Mouse (Mus musculus) right cerebral cortex, postnatal 10 days (tissue): ENCODE results near the gene Wnt11.

ENCODE experiments used
- DNase-seq, 2 experiments: peaks; one replicate each; pipeline ENCODE4 v3.0.0; 2021; ENCODE audit warnings: low spot score in 2 of 2

Wnt11 gene

DNA sequence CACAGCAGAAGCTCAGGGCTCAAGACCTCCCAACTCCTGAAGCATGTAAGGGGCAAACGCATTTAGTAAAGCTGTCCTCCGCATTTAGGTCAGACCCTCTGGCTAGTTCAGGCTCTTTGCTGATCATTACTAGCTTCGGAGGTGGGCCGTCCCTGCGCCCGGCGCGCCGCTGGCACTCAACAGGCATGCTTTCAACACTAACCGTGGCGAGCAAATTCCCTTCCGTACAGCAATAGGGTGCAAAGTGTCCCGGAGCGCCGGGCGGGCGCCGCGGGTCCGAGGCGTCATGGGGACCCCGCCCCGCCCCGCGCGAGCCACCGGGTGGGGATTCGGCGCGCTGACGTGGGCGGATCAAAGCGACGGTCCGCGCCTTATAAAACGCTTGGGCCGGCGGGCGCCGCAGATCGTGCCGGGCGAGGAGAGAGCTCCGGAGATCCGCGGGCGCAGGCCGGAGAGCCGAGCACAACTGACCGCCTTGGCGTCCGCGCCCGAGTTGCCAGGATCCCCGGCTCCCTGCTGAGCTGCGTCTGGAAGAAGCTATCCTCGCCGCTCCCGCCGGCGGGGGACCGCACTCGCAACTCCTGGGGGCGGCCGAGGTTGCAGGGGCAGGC is at the start of gene Wnt11:
Wnt11 (plus strand) TSS at position 402 of the 611 bp plus-strand sequence.
- peak in 1 of 2 experiments; percentile 40 for DNase-seq

DNA sequence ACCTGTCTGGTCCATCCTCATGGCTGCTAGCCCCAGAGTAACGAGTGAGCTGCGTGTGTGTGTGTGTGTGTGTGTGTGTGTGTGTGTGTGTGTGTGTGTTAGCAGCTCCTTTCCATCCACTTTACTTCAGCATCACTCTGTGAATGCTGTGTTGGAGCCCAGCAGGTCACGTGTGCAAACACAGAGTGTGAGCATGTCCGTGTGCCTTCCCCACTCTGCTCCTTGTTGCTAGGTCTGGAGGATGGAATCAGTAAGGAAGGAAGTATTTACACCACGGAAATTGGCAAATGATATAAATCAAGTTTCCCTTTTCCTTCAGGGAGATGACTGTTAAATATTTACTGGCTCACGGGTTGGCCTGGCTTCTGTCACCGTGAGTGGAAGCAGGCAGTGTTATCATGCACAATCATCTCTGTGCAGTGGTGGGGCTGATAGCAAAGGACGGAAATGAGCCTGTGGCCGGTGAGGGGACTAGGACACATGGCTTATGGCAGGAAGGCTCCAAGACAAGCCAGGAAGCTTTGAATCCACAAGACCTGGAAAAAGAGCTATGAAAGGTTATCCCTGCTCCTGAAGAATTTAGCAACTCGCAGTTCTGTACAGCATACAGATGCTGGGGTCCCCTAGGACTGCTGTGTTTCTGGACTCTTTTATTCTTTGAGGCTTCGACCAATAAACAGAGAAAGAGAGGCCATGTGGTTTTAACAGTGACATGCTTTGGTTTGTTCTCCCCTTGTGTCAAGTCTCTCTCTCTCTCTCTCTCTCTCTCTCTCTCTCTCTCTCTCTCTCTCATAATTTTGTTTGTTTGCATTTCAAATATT is 47.9 kb upstream of the Wnt11 start:
- DNase-seq = no peak

DNA sequence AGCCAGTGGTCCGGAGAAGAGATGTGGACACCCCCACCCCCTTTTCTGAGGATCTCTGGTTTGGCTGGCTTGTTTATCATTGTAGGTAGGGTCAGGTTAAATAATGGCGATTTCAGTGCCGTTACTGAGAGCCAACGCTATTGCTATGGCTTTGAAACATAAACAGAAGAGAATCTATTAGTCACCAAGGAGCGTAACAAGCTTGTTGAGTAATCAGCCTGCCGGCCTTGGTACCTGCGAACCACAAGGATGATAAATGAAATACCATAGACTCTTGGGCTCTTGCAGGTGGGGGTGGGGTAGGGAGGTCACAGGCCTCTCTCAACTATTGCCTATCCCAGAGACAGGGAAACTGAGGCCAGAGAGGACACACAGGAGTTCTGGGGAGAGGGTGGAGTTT is 46.2 kb upstream of the Wnt11 start:
- DNase-seq = no peak

DNA sequence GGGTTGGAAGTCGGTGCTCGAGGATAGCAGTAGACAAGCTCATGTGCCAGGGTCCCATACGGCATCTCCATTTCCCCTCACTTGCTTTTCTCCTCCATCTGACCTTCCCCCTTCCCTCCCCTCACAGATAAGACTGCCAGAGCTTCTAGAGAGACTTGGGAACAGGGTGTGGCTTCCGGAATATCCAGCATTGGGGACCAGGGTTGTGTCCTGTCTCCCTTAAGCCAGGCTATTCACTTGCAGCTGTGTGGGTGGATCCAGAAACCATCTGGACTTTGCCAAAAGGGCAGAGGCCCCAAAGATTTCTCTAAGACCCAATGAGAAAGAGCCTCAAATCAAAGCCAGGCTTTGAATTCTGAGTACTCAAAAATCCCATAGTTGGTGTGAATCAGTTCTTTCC is 45.8 kb upstream of the Wnt11 start:
- DNase-seq = no peak

DNA sequence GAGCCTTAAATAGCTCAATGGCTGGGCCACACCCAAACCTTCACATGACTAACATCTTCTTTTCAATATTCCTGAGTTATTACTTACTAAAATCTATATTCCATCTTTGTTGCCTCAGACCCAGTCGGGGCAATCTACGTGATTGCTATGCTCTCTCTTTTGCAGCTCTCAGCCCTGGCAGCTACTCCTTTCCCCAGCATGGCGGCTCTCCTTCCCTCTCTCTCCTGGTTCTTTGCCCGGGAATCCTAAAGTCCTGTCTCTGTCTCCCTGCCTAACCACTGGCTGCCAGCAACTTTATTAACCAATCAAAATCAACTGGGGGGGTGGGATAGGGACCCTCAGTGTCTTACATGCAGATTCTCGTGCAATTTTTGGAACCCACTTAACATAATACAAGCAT is 43.0 kb upstream of the Wnt11 start:
- DNase-seq = no peak

DNA sequence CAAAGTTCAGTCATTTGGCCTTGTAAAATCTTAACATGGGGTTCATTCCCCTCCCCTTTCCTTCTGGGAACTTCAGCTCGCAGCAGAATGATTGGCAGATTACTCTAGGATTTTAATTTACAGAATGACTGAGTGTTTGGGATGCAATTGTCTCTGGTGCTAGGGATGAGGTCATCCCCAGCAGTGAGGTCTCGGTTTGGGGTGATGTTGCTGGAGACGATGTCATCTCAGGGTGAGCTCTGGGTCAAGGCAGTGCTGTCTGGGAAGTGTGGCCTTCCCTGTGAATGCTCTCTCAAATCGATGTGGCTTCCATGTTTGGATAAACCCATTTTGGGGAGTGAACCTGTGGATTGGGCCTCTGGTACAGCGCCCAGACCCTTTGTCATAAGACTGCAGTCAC is 41.1 kb upstream of the Wnt11 start:
- no peak for DNase-seq

DNA sequence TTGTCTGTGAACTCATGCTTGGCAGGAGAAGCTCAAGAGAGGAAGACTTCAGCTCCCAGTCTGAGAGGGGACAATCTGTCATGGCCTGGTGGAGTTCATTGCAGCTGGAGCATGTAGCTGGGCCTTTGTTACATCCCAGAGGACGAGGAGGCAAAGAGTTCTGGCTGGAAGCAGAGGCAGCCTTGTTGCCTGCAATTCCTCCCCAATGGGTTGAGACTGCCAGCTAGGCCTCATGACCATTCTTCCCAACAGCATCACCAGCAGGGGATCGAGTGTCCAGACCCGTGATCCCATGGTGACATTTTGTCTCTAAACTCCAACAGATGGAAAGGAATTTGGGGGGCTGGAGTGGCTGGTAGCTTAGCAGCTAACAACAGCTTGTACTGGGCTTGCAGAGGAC is 40.5 kb upstream of the Wnt11 start:
- no peak for DNase-seq

DNA sequence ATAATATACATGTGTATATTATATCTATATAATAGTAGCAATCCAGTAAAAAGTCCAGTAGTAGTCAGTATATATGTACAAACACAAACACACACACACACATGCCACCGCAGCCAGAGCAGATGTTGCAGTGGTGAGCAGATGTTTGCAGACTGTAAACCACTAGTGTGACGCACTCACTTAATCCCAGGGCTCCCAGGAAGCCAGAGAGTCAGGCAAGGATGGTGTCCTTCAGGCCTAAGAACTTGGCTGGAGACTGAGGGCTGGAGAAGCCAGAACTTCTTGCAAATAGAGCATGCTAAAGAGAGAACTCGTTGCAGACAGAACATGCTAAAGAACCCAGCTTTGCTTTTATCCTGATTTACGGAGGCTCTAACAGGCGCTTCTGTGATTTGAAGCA is 39.3 kb upstream of the Wnt11 start:
- no peak for DNase-seq

DNA sequence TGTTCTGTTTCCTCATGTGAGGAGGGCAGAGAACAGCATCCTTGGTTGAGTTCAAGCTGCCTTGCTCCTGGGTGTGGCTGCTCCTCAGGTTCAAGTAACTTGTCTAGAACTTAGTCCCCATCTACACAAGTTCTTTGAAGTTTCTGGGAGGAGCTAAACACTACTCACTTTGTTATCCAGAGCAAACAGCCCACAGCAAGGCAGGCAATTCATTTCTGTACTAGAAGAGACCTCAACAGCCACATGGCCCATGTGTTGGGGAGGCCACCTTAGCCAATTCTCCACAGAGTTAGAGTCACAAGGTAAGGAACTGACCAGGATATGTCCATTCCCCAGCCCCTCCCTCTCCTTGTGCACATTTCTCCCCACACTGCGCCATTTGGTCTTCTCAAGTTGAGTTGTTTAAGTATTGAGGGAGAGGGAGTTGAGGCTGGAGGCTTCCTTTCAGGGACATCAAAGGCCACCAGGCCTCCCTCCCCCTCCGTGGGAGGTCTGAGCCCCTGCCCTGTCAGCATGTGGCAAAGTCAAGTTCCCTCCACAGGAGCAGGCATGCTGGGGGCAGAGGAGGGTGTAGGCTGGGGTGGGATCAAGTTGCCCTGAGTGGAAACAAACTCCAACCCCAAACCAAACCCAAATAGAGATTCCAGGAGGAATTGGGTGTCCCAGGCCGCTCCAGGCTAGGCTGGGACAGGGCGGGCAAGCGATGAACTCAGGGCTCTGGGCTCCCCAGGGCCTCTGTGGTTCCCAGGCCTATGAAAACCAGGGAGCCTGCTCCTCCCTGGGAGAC is 37.4 kb upstream of the Wnt11 start:
- no peak for DNase-seq

DNA sequence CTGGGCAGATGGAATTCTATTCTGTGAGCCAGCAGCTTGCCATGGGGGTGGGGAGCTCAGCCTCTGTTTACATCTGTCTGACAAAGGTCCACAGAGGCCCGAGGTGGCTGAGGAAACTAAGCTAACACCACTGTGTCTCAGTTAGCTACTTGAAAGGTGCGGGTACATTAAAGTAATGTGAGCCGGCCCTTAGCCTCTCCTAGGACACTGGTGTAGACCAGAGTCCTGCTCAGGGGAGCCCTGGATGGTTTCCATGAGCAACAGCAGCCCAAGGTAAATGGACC is 36.8 kb upstream of the Wnt11 start:
- DNase-seq = no peak

DNA sequence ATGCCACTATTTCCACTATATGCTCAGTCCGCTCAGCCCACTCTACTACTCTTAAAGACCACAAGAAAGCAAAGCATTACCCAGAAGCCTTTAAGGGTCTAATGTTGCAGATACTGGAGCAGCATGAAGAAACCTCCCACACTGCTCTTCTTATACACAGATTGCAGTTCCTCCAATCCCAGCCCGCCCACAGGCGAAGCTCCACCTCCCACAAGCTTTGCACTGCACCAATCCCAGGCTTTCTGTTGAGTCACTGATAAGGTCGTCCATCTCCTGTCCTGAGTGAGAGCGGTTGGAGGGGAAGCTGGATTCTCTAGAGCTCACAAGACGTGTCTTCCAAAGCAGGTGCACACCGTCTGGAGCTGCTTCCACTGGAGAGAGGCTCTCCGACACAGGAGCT is 34.5 kb upstream of the Wnt11 start:
- no peak for DNase-seq

DNA sequence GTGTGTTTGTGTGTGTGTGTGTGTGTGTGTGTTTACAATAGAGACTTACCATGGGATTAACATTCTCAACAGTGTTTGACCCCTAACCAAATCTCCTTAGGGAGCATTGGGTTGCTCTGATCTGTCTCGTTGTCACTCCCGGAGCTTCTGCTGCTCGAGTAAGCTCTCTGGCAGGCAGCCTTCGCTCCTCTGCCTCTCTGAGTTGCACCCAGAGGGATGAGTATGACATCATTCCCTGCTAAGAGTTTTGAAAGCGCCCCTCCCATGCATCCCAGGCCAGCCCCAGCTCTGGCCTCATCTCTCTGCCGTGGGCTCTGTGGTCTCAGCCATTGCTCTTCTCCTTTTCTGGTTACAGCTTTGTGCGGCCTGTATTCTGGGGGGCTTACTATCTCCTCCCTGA is 33.8 kb upstream of the Wnt11 start:
- no peak for DNase-seq

DNA sequence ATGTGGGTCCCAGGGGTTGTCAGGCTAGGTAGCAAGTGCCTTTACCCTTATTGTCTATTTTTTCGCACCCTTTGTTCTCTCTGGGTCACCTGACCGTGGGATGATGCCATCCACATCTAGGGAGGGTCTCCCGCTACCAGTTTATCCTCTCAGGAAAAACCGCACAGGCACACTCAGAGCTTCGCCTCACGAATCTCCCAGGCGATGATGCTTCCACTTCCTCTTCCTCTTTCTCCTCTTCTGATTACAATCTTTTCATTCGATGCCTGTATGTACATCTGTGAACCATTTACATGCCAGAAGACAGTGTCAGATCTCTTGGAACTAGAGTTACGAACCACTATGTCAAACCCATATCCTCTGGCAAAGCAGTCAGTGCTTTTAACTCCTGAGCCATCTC is 31.7 kb upstream of the Wnt11 start:
- no peak for DNase-seq

DNA sequence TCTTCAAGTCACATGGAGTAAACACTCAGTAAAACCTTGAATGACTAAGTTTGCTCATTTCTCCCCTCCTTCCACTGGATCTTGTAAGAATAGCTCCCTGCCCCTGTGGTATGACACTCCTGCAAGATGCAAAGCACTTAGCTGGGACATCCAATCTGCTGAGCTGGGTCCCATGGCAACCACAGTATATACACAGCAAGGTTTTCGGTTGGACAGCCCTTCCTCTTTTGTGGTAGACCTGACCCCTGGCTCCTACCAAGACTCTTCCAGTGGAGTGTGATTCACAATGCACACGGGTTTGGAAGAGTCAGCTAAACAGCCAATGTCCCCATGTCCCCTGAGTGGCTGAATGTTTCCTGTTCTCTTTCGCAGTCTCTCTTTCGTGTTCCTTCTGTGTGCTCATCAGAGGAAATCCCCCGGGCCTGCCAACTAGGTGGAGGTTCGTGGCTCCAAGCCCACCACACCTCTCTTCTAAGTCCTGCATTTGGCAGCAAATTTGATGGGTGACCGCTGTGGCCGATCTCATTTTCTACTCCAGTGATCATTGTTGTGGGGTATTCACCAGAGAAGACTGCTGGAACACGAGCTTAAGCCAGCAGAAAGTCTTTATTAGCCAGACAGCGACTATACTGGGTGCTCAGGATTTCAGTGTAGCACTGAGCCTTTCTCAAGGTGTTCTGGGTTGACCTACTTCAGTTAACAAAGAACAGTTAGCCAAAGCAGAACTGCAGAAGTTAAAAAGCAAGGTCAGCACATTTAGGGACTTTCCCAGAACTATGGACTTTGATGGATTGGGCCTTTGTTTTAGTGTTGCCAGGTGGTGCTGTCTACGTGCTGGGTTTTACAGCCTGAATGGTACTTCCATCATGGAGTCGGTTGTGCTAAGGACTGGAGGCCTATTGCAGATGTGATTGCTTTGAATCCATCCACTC is 29.8 kb upstream of the Wnt11 start:
- DNase-seq = no peak

DNA sequence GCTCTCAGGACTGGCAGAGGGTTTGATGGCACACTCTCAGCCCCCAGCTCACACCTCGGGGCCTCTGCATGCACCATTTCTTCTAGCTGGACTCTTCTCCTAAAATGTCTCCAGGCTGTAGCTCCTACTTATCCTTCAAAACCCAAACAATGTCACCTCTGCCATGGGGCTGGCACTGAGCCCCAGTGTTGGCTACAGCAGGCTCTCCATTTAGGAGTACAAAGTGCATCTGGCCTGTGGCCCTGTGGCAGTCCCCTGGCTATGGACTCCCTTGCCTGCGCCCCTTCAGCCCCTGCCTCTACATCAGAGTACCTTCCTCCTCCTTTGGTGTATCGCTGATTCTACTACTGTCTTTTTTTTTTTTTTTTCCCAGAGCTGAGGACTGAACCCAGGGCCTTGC is 28.0 kb upstream of the Wnt11 start:
- no peak for DNase-seq

DNA sequence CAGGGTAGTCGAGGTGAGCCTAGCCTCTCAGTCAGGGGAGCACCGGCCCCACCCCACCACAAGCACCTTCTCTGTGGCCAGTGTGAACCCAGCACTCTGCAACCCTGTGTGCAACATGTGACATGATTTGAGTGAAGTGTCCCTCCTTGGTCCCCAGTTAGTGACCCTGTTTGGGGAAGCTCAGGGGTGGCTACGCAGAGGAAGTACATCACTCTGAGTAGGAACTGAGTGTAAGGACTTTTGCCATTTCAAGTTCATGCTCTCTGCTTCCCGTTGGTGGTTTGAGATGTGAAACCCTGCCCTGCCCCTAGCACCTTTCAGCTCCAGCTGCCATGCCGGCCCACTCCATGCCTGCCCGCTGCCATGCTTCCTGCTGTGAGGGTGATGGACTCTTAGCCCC is 25.5 kb upstream of the Wnt11 start:
- no peak for DNase-seq

DNA sequence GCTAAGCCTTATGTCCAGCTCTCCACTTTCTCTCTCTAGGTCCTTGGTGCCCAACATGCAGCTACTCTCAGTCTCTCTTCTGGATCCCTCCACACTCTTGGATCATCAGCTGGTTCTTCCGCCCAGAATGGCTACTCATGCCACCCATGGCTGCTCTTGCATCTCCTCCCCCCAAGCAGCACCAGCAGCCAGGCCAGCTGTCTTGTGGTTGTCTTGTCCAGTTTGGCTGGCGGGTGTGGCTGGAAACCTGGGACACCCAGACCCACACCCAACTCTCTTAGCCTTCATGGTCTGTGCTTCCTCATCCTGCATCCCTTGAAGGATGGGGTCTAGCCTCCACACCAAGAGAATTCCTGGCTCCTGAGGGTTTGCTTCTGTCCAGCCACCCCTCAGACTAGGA is 24.3 kb upstream of the Wnt11 start:
- DNase-seq = no peak

DNA sequence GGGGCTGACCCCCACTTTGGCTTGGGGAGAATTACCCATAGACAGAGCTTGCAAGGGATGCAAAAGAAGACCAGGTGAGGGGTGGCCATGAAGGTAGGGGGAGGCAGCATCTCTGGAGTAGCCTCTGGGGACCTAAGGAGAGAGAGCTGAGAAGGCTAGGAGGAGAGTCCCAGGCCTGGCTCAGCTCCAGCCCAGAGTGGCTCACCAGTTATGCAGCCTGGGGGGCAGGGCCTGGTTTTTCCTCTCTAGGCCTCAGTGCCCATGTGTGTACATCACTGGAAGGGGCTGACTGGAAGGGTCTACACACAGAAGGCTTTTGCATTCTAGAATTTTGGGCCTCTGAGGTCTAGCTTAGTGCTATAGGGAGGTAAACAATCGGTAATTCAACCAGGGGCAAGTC is 14.4 kb upstream of the Wnt11 start:
- DNase-seq = no peak

DNA sequence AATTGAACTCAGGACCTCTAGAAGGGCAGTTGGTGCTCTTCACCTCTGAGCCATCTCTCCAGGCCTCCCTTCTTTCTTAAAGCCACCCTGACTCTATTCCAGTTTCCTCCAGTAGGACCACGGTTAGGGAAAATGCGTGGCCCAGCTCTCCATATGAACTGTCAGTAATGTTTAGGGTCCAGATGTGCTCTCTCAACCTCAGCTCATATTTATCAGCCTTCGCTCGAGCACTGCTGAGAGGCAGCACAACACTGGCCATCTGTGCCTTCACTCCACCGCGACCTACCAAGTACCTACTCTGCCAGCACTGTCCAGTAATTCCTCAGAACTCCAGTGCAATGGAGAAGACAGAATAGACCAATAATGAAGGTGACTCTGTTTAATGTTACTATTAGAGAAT is 12.0 kb upstream of the Wnt11 start:
- DNase-seq = no peak

DNA sequence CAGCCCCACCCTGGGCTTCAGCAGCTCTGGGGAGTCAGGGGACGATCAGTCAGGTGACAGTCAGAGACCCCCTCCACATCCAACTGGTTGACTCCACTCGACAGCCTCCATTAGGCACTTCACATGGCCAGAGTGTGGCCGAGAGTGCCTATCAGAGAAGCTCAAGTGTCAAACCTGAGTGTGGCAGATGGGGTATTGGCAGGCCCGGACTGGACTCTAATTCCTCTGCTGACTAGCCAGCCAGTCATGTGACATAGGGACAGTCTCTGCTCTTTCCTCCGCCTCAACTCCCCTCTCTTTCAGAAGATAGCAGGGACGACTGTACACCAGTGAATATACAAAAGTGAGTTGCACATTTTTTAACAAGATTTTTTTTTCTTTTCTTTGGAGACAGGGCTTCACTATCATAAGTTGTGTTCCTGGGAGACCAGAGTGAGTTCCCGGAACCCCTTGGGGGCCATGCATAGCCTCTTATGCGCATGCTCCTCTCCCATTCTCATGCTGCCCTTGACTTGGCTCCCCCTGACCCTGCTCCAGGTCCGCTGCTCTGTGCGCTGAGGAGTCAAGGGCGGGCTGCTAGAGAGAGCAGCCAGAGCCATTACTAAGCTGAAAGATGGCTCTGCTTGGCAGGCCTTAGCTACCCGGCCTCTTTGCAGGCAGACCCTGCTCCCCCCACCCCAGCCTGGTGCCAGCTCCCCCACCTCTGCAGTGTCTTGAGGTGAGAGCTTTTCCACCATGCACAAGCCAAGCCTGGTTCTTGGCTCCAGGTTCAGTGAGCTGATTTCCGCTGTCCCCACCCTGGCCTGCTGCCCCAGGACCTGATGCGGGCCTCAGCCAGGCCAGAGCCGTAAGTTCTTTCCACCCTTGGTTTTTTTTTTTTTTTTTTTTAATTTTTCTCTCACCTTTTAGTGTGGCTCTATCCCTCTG is 10.8 kb upstream of the Wnt11 start:
- no peak for DNase-seq

DNA sequence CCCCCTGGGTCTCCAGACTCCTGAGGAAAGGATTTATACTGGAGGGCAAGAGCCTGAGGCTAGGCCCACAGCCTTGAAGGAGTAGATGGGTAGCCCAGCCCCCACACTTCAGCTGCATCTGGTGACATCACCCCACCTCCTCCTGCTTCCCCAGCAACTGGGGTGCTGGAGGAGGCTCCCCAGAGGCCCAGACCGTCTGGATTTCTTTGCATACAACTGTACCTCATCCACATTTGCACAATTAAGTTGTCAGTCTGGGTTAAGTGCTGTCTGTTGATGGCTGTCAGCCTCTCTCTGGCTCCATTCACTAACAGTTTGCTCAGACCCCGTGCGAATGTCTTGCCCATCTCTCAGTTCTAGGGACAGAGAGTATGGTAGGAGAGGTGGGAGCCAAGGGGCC is 6.9 kb upstream of the Wnt11 start:
- DNase-seq = no peak
